Mouse (Mus musculus): ENCODE data around the gene Rbm3.

Gene Rbm3

GRCm38 (mm10) chrX:8145153-8145991, at the start of gene Rbm3:
Rbm3 (minus strand) TSS chrX:8145880.
- DNase-seq (ENCODE audit: low read depth), result peak; percentile 93

- no peak for DNase-seq (ENCODE audit: low read depth)
Measured at GRCm38 (mm10) chrX:8193419-8193723, 47.7 kb upstream of the Rbm3 start, which contains the start of gene Ebp. Ebp (minus strand) TSS chrX:8193512.

GRCm38 (mm10) chrX:8192640-8193418, 47.1 kb upstream of the Rbm3 start:
- peak; percentile 88 for DNase-seq (ENCODE audit: low read depth)

GRCm38 (mm10) chrX:8192126-8192639, 46.5 kb upstream of the Rbm3 start:
- peak; percentile 13 for DNase-seq (ENCODE audit: low read depth)

GRCm38 (mm10) chrX:8182871-8183540, 37.3 kb upstream of the Rbm3 start:
- DNase-seq (ENCODE audit: low read depth), result no peak

- DNase-seq (ENCODE audit: low read depth), result no peak
Measured at GRCm38 (mm10) chrX:8179646-8180045, 34.0 kb upstream of the Rbm3 start.

- no peak for DNase-seq (ENCODE audit: low read depth)
Measured at GRCm38 (mm10) chrX:8178871-8179270, 33.2 kb upstream of the Rbm3 start.

GRCm38 (mm10) chrX:8175504-8176385, 30.1 kb upstream of the Rbm3 start, which contains the start of gene Tbc1d25:
Tbc1d25 (minus strand) TSS chrX:8176181.
- DNase-seq (ENCODE audit: low read depth), result peak; percentile 92

GRCm38 (mm10) chrX:8175169-8175503, 29.5 kb upstream of the Rbm3 start:
- DNase-seq (ENCODE audit: low read depth), result no peak

- DNase-seq (ENCODE audit: low read depth), result peak; percentile 39
Measured at GRCm38 (mm10) chrX:8167716-8168647, 22.3 kb upstream of the Rbm3 start.

GRCm38 (mm10) chrX:8164471-8164870, 18.8 kb upstream of the Rbm3 start:
- DNase-seq (ENCODE audit: low read depth), result no peak

- DNase-seq (ENCODE audit: low read depth), result peak; percentile 26
Measured at GRCm38 (mm10) chrX:8163076-8163475, 17.4 kb upstream of the Rbm3 start.

- no peak for DNase-seq (ENCODE audit: low read depth)
Measured at GRCm38 (mm10) chrX:8143750-8144149, 1.9 kb downstream of the Rbm3 start.

- no peak for DNase-seq (ENCODE audit: low read depth)
Measured at GRCm38 (mm10) chrX:8142948-8143347, 2.7 kb downstream of the Rbm3 start.

GRCm38 (mm10) chrX:8141058-8141457, 4.6 kb downstream of the Rbm3 start:
- DNase-seq (ENCODE audit: low read depth), result no peak

- no peak for DNase-seq (ENCODE audit: low read depth)
Measured at GRCm38 (mm10) chrX:8140446-8140845, 5.2 kb downstream of the Rbm3 start.

- no peak for DNase-seq (ENCODE audit: low read depth)
Measured at GRCm38 (mm10) chrX:8139480-8139879, 6.2 kb downstream of the Rbm3 start.

- DNase-seq (ENCODE audit: low read depth), result peak; percentile 57
Measured at GRCm38 (mm10) chrX:8135886-8136285, 9.8 kb downstream of the Rbm3 start.

GRCm38 (mm10) chrX:8132017-8132976, 13.4 kb downstream of the Rbm3 start, which contains the start of gene Wdr13:
Wdr13 (minus strand) TSS chrX:8132892.
- DNase-seq (ENCODE audit: low read depth), result peak; percentile 97

Measured in 416B (cell line).